In genomic region chr12:88812173-88812572, GRCm38 (mm10) we compare ENCODE assay signal across 10 mouse cellular contexts.
DNase-seq lines count a peak whose midpoint lies in the region; ATAC-seq lines count a peak whose summit lies in the region.
"Had no signal": no experiment of that assay in that cellular context is flagged by ENCODE, and none has a peak within 500 bp of the region (broad histone marks: within the 10 kb centered on the region; RNA-seq: fewer than 3 reads in every experiment).

No protein-coding gene starts in this region.

- H3K4me3 ChIP-seq in embryonic facial prominence, embryonic 11.5 days (ENCODE audit: low read depth, low read length) = no peak overlapping the region
- no peak overlapping the region for H3K4me3 ChIP-seq in embryonic facial prominence, embryonic 10.5 days
- no peak overlapping the region for H3K4me3 ChIP-seq in embryonic facial prominence, embryonic 13.5 days
- no peak overlapping the region for H3K4me3 ChIP-seq in intestine, embryonic 16.5 days (ENCODE audit: low read length)
- H3K4me3 ChIP-seq: limb, embryonic 15.5 days had no signal

- WGBS in embryonic facial prominence, embryonic 11.5 days = 43% methylated on average over 5 of the region's 5 CpGs
- WGBS in embryonic facial prominence, embryonic 10.5 days = 62% methylated on average over 5 of the region's 5 CpGs
- WGBS in embryonic facial prominence, embryonic 13.5 days = 44% methylated on average over 5 of the region's 5 CpGs
- WGBS in intestine, embryonic 16.5 days = 33% methylated on average over 5 of the region's 5 CpGs

- H3K27me3 ChIP-seq in embryonic facial prominence, embryonic 11.5 days (ENCODE audit: control insufficient read depth, insufficient read depth, low read length) = no peaks in the 10 kb centered on the region
- H3K27me3 ChIP-seq in embryonic facial prominence, embryonic 10.5 days (replicated peaks; ENCODE audit: low read depth, poor library complexity, severe bottlenecking) = no peaks in the 10 kb centered on the region
- H3K27me3 ChIP-seq in embryonic facial prominence, embryonic 13.5 days = no peaks in the 10 kb centered on the region
- no peaks in the 10 kb centered on the region for H3K27me3 ChIP-seq in intestine, embryonic 16.5 days (replicated peaks; ENCODE audit: control insufficient read depth, insufficient read depth, low read length)
- H3K27me3 ChIP-seq: limb, embryonic 15.5 days had no signal

- no peak overlapping the region for H3K27ac ChIP-seq in embryonic facial prominence, embryonic 11.5 days (replicated peaks; ENCODE audit: low read depth, low read length)
- H3K27ac ChIP-seq in embryonic facial prominence, embryonic 10.5 days (replicated peaks) = no peak overlapping the region
- H3K27ac ChIP-seq in embryonic facial prominence, embryonic 13.5 days = no peak overlapping the region
- no peak overlapping the region for H3K27ac ChIP-seq in intestine, embryonic 16.5 days (ENCODE audit: low read length)
- H3K27ac ChIP-seq: limb, embryonic 15.5 days had no signal

- ATAC-seq in embryonic facial prominence, embryonic 11.5 days (replicated peaks; ENCODE audit: insufficient number of reproducible peaks, low FRiP score, low TSS enrichment, low read depth) = no peak
- 0 out of 2 replicates have a peak, but pooled peaks have one; percentile 26 for ATAC-seq in embryonic facial prominence, embryonic 13.5 days (ENCODE audit: insufficient number of reproducible peaks, insufficient read depth, low FRiP score, low TSS enrichment, low read depth)
- peak; percentile 36; the same call in 1 of the 2 replicates for ATAC-seq in intestine, embryonic 16.5 days

- H3K36me3 ChIP-seq in embryonic facial prominence, embryonic 11.5 days (replicated peaks; ENCODE audit: control insufficient read depth, insufficient read depth, low read depth, low read length) = no peaks in the 10 kb centered on the region
- no peaks in the 10 kb centered on the region for H3K36me3 ChIP-seq in embryonic facial prominence, embryonic 10.5 days (replicated peaks)
- H3K36me3 ChIP-seq in embryonic facial prominence, embryonic 13.5 days = no peaks in the 10 kb centered on the region
- no peaks in the 10 kb centered on the region for H3K36me3 ChIP-seq in intestine, embryonic 16.5 days (ENCODE audit: control insufficient read depth, insufficient read depth, low read length)
- H3K36me3 ChIP-seq: limb, embryonic 15.5 days had no signal

- no peak overlapping the region for H3K4me2 ChIP-seq in embryonic facial prominence, embryonic 11.5 days (ENCODE audit: low read depth, low read length)
- no peak overlapping the region for H3K4me2 ChIP-seq in embryonic facial prominence, embryonic 13.5 days
- no peak overlapping the region for H3K4me2 ChIP-seq in intestine, embryonic 16.5 days (ENCODE audit: low read depth, low read length)
- H3K4me2 ChIP-seq: limb, embryonic 15.5 days had no signal

- H3K9ac ChIP-seq in embryonic facial prominence, embryonic 11.5 days (replicated peaks; ENCODE audit: low read length) = no peak overlapping the region
- no peak overlapping the region for H3K9ac ChIP-seq in embryonic facial prominence, embryonic 13.5 days
- H3K9ac ChIP-seq in intestine, embryonic 16.5 days (ENCODE audit: low read depth, low read length) = no peak overlapping the region
- H3K9ac ChIP-seq: limb, embryonic 15.5 days had no signal

- no peaks in the 10 kb centered on the region for H3K9me3 ChIP-seq in embryonic facial prominence, embryonic 11.5 days (replicated peaks; ENCODE audit: control insufficient read depth, low read length)
- no peaks in the 10 kb centered on the region for H3K9me3 ChIP-seq in embryonic facial prominence, embryonic 10.5 days
- H3K9me3 ChIP-seq in embryonic facial prominence, embryonic 13.5 days = no peaks in the 10 kb centered on the region
- H3K9me3 ChIP-seq in intestine, embryonic 16.5 days (ENCODE audit: control insufficient read depth, low read length) = no peaks in the 10 kb centered on the region
- H3K9me3 ChIP-seq: limb, embryonic 15.5 days had no signal

- H3K4me1 ChIP-seq in embryonic facial prominence, embryonic 11.5 days (ENCODE audit: control insufficient read depth, insufficient read depth, low read length) = no peaks in the 10 kb centered on the region
- H3K4me1 ChIP-seq in embryonic facial prominence, embryonic 10.5 days = peaks cover 6% of the 10 kb centered on the region; the same call in 1 of the 2 replicates
- H3K4me1 ChIP-seq in embryonic facial prominence, embryonic 13.5 days = no peaks in the 10 kb centered on the region
- no peaks in the 10 kb centered on the region for H3K4me1 ChIP-seq in intestine, embryonic 16.5 days (ENCODE audit: control insufficient read depth, insufficient read depth, low read length)
- H3K4me1 ChIP-seq: limb, embryonic 15.5 days had no signal

- DNase-seq in embryonic facial prominence, embryonic 11.5 days (ENCODE audit: low spot score) = peak; percentile 17
- DNase-seq in embryonic facial prominence, embryonic 10.5 days (ENCODE audit: low spot score) = no peak
- DNase-seq in kidney, postnatal 4 days = peak; percentile 14 to 27
- no peak for DNase-seq in kidney, adult 11 months
- DNase-seq in T-cell, adult 2 months (ENCODE audit: low spot score) = no peak
- DNase-seq in c-Kit-positive CD71-positive TER-119-positive erythroid progenitor cells, embryonic 14.5 days (ENCODE audit: low spot score) = no peak
- DNase-seq: cerebellum, adult 18-20 months had no signal

Comparison
In these comparisons a context has a peak if more than half of its experiments do, and no peak if none do; other contexts are left out.
1. DNase-seq: peak in embryonic facial prominence, embryonic 11.5 days (single experiment) and kidney, postnatal 4 days (2 of 2); none in embryonic facial prominence, embryonic 10.5 days (single experiment), kidney, adult 11 months (single experiment), T-cell, adult 2 months (single experiment) and c-Kit-positive CD71-positive TER-119-positive erythroid progenitor cells, embryonic 14.5 days (single experiment).